Mouse (Mus musculus) gastrocnemius, adult 2 months (tissue): ENCODE measurements around the gene Espnl. TPM values are rescaled to one million over a fixed set of nuclear protein-coding genes. Genes with fewer than 3 reads are reported as not detected.

ENCODE experiments used
- DNase-seq: peaks from one replicate; pipeline ENCODE4 v3.0.0; 2022
- H3K27ac ChIP-seq: fragments of 200-600 bp; 2 replicates; pipeline ENCODE4 v1.8.1; 2022; ENCODE audit warnings: mild to moderate bottlenecking
- H3K4me3 ChIP-seq: fragments of 200-600 bp; 2 replicates; pipeline ENCODE4 v1.8.1; 2022; ENCODE audit warnings: mild to moderate bottlenecking, moderate library complexity
- CTCF ChIP-seq: fragments of 200-600 bp; IDR thresholded peaks from 2 replicates; pipeline ENCODE4 v1.8.1; 2022; ENCODE audit warnings: antibody characterized with exemption, mild to moderate bottlenecking, moderate library complexity
- intact Hi-C: fragments of 180-260 bp; cut with DNase I; formaldehyde crosslinking; loops from one replicate; pipeline ENCODE4 v1.15.1; 2025
- long read RNA-seq, 2 experiments: library from polyadenylated mRNA; stranded (forward); transcript quantifications; one replicate each; pipeline ENCODE4 v2.0.0; 2021
- total RNA-seq, 2 experiments: library from RNA; stranded (reverse); gene quantifications; 2 replicates each; pipeline ENCODE4 v1.2.3; 2021

The Espnl gene
- total RNA-seq = not detected
- long read RNA-seq, experiment 1 = 0 reads
- long read RNA-seq, experiment 2 = 0 reads

GRCm38 (mm10) chr1:91321760-91322438, at the start of gene Espnl:
Gene Espnl, plus strand, starts transcription at chr1:91322075.
- Histone ChIP-seq H3K27ac (no peak within 1 kb of the TSS), H3K4me3 (no peak within 1 kb of the TSS)
- DNase-seq = no peak
- TF ChIP-seq CTCF = no peak
- intact Hi-C loops = no loop called here

- Histone ChIP-seq H3K27ac (peak overlapping the region; percentile 70), H3K4me3 (no peak overlapping the region)
- intact Hi-C loops = no loop called here
- no peak for TF ChIP-seq CTCF
- DNase-seq = no peak
Observed at GRCm38 (mm10) chr1:91272260-91272659, 49.6 kb upstream of the Espnl start.

- Histone ChIP-seq H3K27ac (peak overlapping the region; percentile 49), H3K4me3 (no peak overlapping the region)
- DNase-seq = no peak
- no peak for TF ChIP-seq CTCF
- intact Hi-C loops = no loop called here
Observed at GRCm38 (mm10) chr1:91276581-91276980, 45.3 kb upstream of the Espnl start.

GRCm38 (mm10) chr1:91277480-91277879, 44.4 kb upstream of the Espnl start:
- Histone ChIP-seq H3K4me3 (no peak overlapping the region), H3K27ac (no peak overlapping the region)
- TF ChIP-seq CTCF = no peak
- intact Hi-C loops = no loop called here
- DNase-seq = no peak

- H3K4me3 ChIP-seq = no peak overlapping the region
- DNase-seq = no peak
- no peak overlapping the region for H3K27ac ChIP-seq
- intact Hi-C loops = no loop called here
- TF ChIP-seq CTCF = no peak
Observed at GRCm38 (mm10) chr1:91278410-91279119, 43.3 kb upstream of the Espnl start.

- no peak for DNase-seq
- intact Hi-C loops = no loop called here
- H3K4me3 ChIP-seq = no peak overlapping the region
- H3K27ac ChIP-seq = no peak overlapping the region
- no peak for TF ChIP-seq CTCF
Observed at GRCm38 (mm10) chr1:91279126-91279525, 42.7 kb upstream of the Espnl start.

GRCm38 (mm10) chr1:91282582-91282981, 39.3 kb upstream of the Espnl start:
- Histone ChIP-seq H3K27ac (no peak overlapping the region), H3K4me3 (no peak overlapping the region)
- DNase-seq = no peak
- intact Hi-C loops = no loop called here
- TF ChIP-seq CTCF = no peak

GRCm38 (mm10) chr1:91289375-91289774, 32.5 kb upstream of the Espnl start:
- no peak overlapping the region for H3K27ac ChIP-seq
- TF ChIP-seq CTCF = no peak
- no peak overlapping the region for H3K4me3 ChIP-seq
- intact Hi-C loops = no loop called here
- DNase-seq = no peak

- no peak overlapping the region for H3K4me3 ChIP-seq
- DNase-seq = no peak
- no peak for TF ChIP-seq CTCF
- H3K27ac ChIP-seq = no peak overlapping the region
- intact Hi-C loops = no loop called here
Observed at GRCm38 (mm10) chr1:91292101-91292825, 29.6 kb upstream of the Espnl start.

GRCm38 (mm10) chr1:91295544-91295943, 26.3 kb upstream of the Espnl start:
- no peak for DNase-seq
- Histone ChIP-seq H3K27ac (no peak overlapping the region), H3K4me3 (no peak overlapping the region)
- TF ChIP-seq CTCF = no peak
- intact Hi-C loops = no loop called here

GRCm38 (mm10) chr1:91297799-91298744, 23.8 kb upstream of the Espnl start, which contains the start of gene Scly:
Gene Scly, plus strand, starts transcription at chr1:91298338.
- intact Hi-C loops = no loop called here
- H3K4me3 ChIP-seq = peak within 1 kb of the TSS; percentile 90
- TF ChIP-seq CTCF = no peak
- DNase-seq = peak; percentile 97
- peak within 1 kb of the TSS; percentile 92 for H3K27ac ChIP-seq
